Mouse (Mus musculus) cerebellum, postnatal 14 days (tissue): ENCODE measurements at regions not wholly inside any gene's neighbourhood (a gene's known extent, or its start where the extent isn't known, plus 50 kb on each side); places are given as distances from the start of the nearest gene placed in this dataset.

Source experiments
- DNase-seq, 2 experiments: peaks; one replicate each; pipeline ENCODE4 v3.0.0; 2021; ENCODE audit warnings: mixed read lengths in 2 of 2

DNA sequence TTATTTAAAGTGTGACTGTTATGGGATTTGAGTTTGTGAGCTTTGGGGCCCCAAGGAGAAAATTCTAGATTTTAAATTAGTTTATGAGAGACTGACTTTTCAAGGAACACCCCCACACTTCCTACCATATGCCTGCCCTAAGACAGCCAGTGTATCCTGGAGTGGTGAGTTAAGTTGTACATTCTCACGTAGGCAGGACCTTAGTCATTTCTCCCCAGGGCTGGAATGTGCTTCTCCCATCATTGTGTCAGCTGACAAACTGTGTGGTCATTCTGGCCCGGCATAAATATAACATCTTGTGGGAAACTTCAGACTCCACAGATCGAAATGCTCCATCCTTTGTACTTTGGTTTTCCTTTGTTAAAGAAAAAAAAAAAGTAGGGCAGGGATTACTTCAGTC lies 73.1 kb upstream of the Tfpi start:
- DNase-seq: no peak

DNA sequence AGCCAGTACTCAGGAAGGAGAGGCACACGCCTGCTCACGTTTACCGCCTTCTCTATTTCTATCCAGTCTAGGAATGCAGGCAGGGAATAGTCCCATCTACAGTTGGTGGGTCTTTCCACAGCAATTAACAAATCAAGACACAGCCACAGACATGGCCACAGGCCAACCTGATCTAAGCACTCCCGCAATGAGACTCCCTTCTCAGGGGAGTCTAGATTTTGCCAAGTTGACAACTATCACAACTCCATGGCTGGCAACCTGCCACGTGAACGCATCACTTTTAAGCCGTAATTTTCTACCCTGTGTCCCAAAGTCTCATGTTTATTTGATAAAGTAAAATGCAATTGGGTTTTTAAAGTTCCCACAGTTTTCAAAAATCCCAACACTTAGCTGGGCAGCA lies 72.0 kb upstream of the Tfpi start:
- peak in 1 of 2 experiments; percentile 2 for DNase-seq

DNA sequence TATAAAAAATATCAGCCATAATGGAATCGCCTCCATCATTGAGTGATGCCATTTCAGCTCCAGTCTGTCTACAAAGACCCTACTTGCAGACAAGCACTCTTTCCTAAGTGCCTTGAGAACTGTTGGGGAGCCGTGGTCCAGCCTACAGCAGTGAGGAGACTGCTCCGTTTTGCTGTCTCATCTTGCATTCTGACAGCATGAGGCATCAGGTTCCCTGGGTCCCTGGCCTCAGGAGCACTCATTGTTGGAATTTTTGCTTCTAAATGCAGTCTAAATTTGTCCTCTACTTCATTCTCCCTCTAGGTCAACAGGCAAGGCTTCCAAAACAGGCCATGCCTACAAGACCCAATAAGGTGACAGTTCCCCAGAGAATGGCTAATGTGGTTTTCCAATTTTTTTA lies 69.1 kb upstream of the Tfpi start:
- no peak for DNase-seq

DNA sequence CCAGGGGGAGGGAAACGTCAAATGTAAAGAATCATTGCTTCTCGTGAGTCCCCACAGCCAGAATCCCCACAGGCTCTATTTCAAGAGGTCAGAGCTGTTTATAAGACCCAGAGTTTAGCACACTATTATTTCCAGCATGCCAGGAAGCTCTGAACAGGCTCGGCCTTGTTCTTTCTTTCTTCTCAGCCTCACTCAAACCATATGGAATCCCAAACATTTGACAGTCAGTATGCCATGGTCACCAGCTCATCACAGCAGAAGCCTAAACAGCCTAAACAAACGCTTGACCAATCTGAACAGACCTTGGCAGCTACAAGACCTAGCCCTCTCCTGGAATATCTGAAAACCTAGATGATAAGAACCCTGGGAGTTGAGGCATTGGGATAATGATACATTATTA lies 68.2 kb upstream of the Tfpi start:
- no peak for DNase-seq

DNA sequence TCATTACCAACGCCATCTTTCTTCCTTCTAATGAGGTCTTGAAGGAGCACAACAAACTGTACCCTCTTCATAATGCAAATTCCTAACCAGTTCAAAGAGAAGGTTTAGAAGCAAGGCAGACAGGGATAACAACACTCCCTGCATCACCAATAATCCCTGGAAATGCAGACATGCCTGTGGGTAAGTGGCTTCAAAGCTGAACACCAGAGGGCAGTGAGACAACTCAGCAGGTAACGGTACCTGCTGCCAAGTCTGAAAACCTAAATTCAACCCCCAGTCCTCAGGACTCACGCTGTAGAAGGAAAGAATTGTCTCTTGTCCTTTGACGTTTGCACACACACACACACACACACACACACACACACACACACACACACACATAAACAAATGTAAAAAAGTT lies 67.6 kb upstream of the Tfpi start:
- DNase-seq: peak; percentile 45 to 56

DNA sequence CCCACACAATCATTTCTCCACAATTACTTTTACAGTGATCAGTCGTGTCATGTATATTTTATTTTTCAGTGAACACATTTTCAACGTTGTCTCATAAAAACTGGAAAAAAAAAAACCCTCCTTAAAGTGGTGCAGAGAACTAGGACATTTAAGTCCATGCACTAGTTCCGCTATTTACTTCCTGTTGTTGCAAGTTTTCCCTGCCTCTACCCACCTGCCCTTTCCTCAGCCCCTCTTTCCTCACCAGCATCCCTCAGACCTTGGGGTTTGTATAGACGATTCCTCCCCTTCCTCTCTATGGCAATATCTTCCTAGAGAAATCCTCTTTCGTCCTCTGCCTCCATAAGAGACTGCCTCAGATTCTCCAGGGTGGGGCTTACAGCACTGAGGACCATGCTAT lies 64.9 kb upstream of the Tfpi start:
- no peak for DNase-seq

DNA sequence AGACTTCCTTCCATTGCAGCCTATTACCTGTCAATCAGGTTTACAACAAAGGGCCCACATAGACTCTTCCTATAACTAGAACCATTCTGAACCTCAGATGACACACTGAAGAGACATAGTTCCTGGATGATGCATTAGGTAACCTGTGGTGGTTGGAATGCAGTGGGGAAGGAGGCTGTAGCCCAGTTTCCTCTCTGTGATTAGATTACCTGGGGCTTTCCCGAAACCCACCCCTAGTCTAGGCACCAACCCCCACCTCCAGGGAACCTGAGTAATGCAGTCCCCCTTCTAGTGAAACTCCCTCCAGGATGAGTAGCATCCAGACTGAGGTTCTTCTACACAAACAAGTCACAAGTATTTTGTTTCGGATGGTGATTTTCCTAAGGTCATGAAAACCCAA lies 62.5 kb upstream of the Tfpi start:
- DNase-seq: no peak

DNA sequence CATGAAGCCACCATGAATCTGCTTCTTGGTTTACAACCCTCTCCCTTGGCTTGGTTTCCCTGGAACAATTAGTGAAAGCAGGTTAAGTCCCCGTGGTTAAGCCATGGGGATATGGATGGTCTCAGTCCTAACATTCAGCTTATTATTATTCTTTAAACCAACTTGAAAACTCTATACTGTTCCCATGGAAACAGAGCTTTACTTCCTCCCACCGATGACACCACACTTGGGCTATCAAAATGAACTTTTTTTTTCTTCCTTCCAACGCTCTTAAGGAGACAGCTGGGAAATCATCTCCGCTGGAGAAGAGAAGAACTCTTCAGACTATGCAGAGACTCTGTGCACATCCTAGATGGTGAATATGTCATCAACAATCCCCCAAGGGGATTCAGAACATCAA lies 61.4 kb upstream of the Tfpi start:
- no peak for DNase-seq

DNA sequence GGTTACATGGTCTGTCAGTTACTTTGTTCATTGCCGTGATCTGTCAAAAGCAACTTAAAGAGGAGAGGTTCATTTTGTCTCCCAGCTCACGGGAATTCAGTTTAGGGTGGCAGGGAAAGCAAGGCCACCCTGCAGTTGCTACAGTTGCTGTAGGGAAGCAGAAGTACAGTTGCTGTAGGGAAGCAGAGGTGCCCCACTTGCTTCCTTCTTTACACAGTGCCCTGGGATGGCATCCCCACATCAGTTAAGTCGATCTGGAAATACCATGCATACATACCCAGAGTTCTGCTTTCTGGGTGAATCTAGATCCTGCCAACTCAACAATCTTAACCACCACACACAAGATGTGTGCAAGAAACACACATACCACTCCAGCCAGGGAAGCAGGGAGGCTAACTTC lies 54.6 kb upstream of the Tfpi start:
- DNase-seq: no peak

DNA sequence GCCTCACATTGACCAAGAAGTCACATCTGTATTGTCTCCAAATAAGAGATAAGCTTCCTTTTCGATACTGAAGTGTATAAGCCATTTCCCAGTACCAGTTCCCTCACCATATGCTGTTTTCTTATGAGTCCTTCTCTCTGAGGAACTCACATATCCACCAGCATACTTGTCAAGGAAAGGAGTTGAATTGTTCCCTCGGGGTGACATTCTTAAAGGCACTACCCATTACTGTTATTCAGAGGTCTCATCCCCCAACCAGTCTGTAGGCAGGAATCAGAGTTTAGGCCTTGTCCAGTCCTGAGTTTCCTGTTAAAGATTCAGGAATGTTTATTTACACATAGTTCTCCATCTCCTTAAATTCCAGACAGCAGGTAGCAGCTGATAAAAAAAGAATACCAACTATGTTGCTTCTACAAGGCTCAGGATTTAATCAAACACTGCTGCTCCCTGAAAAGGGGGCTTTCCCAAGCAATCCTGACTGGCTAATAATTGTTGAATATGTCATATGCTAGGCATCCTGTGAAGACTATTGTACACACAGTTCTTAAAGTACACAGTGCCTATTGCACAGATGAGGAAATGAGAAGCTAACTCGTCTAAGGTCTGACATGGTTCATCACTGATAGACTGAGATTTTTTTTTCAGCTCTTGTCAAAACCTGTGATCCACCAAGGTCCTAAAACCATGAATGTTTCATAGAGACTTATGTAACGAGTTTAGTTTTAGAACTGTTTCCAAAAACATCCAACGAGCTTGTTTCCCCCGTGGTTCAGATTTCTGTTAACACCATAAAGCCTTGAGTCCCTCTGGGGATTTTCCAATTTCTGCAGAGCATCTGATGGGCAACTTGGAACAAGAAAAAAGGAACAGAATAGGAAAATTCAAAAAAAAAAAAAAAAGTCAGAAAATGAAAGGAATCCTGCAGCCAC lies 52.5 kb upstream of the Tfpi start:
- DNase-seq: no peak
